Mouse (Mus musculus) Patski (cell line): ENCODE results near the gene Lzts3. TPM values are rescaled to one million over a fixed set of nuclear protein-coding genes. Genes with fewer than 3 reads are reported as not detected.

Source experiments
- ATAC-seq: fragments of 100-300 bp; one replicate; pipeline ENCODE4 v1.8.0; 2021
- CTCF ChIA-PET: fragments of 350-600 bp; sonication (Branson Sonifier 250); formaldehyde crosslinking; loops from one replicate; lab custom pipeline; 2022; ENCODE audit warnings: inconsistent platforms; lab: Charles Lee
- POLR2A ChIA-PET: fragments of 350-600 bp; sonication (Branson Sonifier 250); formaldehyde crosslinking; loops from one replicate; lab custom pipeline; 2022; ENCODE audit warnings: antibody characterized with exemption, inconsistent platforms; lab: Charles Lee
- DNase-seq: peaks from one replicate; pipeline ENCODE4 v3.0.0-alpha.2; 2011; ENCODE audit warnings: low read depth, low spot score
- H3K27me3 ChIP-seq: fragments of 371-371 bp; one replicate; pipeline ENCODE4 v1.5.1; 2021
- CTCF ChIP-seq: fragments of 100-300 bp; IDR thresholded peaks from one replicate; pipeline ENCODE4 v1.5.1; 2021
- in situ Hi-C: fragments of 300-500 bp; cut with MboI; formaldehyde crosslinking; loops from 3 replicates; pipeline ENCODE4 v1.11.1; 2018; ENCODE audit warnings: low pct_unique_long_range_greater_than_20kb, mixed read lengths
- polyA plus RNA-seq: library from polyadenylated mRNA; unstranded; gene quantifications from one replicate; pipeline ENCODE4 v1.2.3, GENCODE M21; 2021

The Lzts3 gene
- polyA plus RNA-seq, 1 experiment from 2014 or later: 14.6 TPM

DNA sequence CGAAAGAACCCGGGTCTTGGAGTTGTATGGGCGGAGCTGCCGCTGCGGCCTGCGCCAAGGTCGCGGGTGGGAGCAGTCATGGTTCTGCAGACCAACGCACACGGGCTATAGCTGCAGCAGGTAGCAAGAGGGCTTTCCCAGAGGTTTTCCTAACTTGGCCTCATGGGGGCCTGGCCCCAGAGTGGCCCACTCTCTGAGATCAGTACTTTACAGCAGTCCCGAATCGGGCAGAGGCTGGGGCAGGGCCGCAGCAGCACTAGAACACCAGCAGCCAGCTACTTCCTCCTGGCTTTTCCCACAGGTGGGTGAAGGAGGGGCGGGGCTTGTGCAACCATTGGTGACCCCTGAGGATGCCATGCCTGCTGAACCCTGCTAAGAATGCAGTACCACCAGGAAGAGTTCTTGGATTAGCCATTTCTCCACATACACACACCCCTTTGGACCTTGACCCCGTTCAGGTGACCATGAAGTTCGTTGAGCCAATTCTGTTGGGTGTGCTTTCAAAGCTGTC is 4.4 kb downstream of the Lzts3 start:
- TF ChIP-seq CTCF: no peak
- in situ Hi-C loops: no loop called here
- POLR2A ChIA-PET: no interaction called here
- H3K27me3 ChIP-seq: no peaks in the 10 kb centered on the region
- no peak for ATAC-seq
- CTCF ChIA-PET: interaction anchor here (1.9 kb wide), 1 partner anchor 12 kb away, joined by 4 read pairs; no protein-coding TSS in a partner anchor
- DNase-seq: no peak

DNA sequence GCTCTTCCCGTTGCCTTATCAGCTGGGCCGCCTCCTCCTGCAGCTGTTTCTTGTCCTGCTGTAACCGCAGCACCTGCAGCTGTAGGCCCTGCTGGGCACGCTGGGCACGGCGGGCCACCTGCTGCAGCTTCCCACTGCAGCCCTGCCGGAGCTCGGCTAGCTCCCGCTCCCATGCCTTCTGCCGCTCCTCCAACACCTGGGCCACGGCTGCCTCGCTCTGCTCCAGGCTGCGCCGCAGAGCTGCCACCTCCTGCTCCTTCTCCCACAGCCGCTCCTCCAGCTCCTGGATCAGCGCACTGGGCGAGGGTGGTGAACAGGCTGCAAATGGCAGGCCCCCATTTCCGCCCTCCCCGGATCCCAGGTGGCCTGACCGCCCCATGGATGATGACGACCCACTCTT is 6.8 kb downstream of the Lzts3 start:
- ChIA-PET POLR2A (no interaction called here), CTCF (no interaction called here)
- ATAC-seq (no peak), DNase-seq (no peak)
- H3K27me3 ChIP-seq: no peaks in the 10 kb centered on the region
- no peak for TF ChIP-seq CTCF
- in situ Hi-C loops: no loop called here

- H3K27me3 ChIP-seq: no peaks in the 10 kb centered on the region
- ChIA-PET CTCF (no interaction called here), POLR2A (no interaction called here)
- no peak for DNase-seq
- no peak for ATAC-seq
- in situ Hi-C loops: no loop called here
- TF ChIP-seq CTCF: no peak
These were observed 7.7 kb downstream of the Lzts3 start for GRCm38 (mm10) chr2:130634739-130635411.

DNA sequence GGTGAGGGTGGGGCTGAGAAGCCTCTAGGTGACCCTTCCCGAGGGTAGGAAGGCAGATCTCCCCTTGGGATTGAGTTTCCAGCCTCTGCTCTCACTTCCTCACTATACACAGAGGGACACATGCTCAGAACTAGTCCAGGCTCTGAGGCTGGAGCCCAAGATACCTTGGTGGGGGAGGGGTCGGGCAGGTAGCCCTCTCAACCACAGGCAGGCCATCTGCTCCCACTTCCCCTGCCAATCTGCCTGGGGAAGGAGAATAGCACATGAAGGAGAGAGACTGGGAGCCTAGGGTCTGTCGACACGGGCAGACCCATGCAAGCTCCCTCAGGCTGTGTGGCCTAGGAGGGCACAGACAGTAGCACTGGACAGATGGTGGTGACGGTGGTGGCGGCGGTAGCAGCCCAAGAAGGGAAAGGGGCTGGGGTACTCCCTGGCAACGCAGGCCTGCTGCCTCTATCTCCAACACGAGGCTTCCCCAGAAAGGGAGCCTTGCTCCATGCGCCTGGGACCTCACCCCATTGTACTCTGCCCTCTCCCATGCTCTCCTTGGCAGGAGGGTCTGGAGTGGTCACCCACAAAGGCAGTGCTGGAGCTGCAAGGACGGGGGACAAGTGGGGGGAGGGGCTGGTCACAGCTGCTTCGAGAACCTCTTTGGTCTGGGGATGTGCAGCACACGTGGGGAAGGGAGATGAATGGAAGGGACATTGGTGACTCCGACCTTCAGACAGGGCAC is 8.4 kb downstream of the Lzts3 start:
- POLR2A ChIA-PET: no interaction called here
- in situ Hi-C loops: no loop called here
- H3K27me3 ChIP-seq: no peaks in the 10 kb centered on the region
- DNase-seq (no peak), ATAC-seq (no peak)
- no peak for TF ChIP-seq CTCF
- CTCF ChIA-PET: no interaction called here

GRCm38 (mm10) chr2:130632887-130633675 is 9.5 kb downstream of the Lzts3 start:
- POLR2A ChIA-PET: interaction anchor here (0.6 to 0.7 kb wide), 2 partner anchors 9 to 24 kb away, joined by 3 to 4 read pairs; no protein-coding TSS in a partner anchor

GRCm38 (mm10) chr2:130632416-130632815 is 10.2 kb downstream of the Lzts3 start:
- ChIA-PET POLR2A (interaction anchor here (0.6 to 0.7 kb wide), 2 partner anchors 10 to 23 kb away, joined by 3 to 4 read pairs; no protein-coding TSS in a partner anchor), CTCF (no interaction called here)
- in situ Hi-C loops: no loop called here
- ATAC-seq (no peak), DNase-seq (no peak)
- H3K27me3 ChIP-seq: no peaks in the 10 kb centered on the region
- TF ChIP-seq CTCF: no peak

More at GRCm38 (mm10) chr2:130632887-130633675, 9.5 kb downstream of the Lzts3 start:
- in situ Hi-C loops: no loop called here
- DNase-seq: no peak
- no peak for ATAC-seq
- no peak for TF ChIP-seq CTCF
- no peaks in the 10 kb centered on the region for H3K27me3 ChIP-seq
- CTCF ChIA-PET: no interaction called here

DNA sequence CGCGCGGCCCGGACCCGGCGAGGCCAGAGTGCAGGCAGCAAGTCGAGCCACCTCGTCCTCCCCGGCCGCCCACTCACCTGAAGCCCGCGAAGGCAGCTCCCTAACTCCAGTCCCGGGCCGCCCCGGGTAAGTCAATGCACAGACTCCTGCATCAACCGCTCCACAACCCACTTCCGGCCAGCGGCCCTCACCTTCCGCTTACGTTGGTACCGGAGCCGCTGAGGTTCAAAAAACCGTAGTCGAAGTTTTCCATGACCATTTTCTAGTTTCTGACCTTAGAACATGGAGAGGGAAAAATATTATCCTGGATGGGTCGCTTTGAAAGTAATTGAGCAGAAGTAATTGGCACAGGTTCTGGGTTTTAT is 12.8 kb downstream of the Lzts3 start, which contains the start of the genes Fastkd5 and Ubox5:
TSS of gene Fastkd5 (minus strand) at position 189 of the 365 bp plus-strand sequence.
TSS of gene Ubox5 (minus strand) at position 200 of the 365 bp plus-strand sequence.
- no peaks in the 10 kb centered on the region for H3K27me3 ChIP-seq
- ChIA-PET CTCF (no interaction called here), POLR2A (no interaction called here)
- DNase-seq (no peak), ATAC-seq (peak; percentile 61)
- no peak for TF ChIP-seq CTCF
- in situ Hi-C loops: no loop called here

DNA sequence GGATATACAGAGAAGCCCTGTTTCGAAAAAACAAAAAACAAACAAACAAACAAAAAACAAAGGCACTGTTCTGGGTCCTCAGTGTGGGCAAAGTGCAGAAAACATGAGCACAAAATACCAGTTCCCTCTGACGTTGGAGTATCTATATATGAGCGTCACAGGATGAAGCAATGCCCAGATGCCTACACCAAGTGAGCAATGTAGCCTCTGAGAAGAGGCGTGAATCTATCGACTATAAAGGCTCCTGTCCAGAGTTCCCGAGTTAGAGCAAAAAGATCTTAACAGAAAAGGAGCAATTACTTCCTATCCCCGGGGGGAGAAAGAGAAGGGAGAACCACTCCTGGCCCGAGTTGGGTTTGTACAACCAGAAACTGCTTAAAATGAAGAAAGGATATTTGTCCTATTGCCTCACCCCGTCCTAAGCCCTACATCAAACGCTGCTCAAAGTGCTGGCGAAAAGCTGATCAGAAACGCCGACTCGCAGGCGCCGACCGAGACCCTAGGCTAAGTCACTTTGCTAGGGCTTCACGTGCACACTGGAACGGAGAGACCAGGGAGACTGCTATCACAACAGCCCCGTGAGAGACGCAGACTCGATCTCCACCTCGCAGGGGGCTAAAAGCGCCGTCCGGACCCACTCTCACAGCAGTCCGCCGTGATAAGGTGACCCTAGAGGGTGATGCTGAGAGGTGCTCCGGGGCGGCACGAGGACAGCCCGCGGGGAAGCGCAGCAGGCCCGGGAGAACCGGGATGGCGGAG is 13.3 kb downstream of the Lzts3 start:
- no peak for TF ChIP-seq CTCF
- ChIA-PET POLR2A (no interaction called here), CTCF (no interaction called here)
- in situ Hi-C loops: no loop called here
- DNase-seq: no peak
- H3K27me3 ChIP-seq: no peaks in the 10 kb centered on the region
- ATAC-seq: peak; percentile 55

GRCm38 (mm10) chr2:130628424-130628823 is 14.2 kb downstream of the Lzts3 start:
- H3K27me3 ChIP-seq: no peaks in the 10 kb centered on the region
- ATAC-seq (no peak), DNase-seq (no peak)
- CTCF ChIA-PET: no interaction called here
- POLR2A ChIA-PET: interaction anchor here (0.7 kb wide), 1 partner anchor 9 kb away, joined by 7 read pairs; no protein-coding TSS in a partner anchor
- TF ChIP-seq CTCF: no peak
- in situ Hi-C loops: no loop called here

DNA sequence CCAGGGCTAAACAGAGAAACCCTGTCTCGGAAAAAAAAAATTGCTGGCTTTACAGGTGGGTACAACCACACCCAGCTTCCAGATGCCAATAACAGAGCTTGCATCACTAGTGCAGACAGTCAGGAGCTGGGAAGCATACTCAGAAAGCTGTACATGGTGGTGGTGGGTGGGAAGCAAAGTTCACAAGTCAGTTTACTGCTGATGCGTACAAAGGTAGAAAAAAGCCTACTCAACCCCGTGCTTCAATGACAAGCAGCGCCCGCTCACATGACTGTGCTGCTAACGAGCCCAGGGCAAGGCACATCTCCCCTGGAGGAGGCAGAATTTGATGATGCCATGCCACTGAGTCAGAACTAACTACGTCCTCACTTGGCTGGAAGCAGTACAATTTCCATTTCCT is 23.6 kb downstream of the Lzts3 start:
- in situ Hi-C loops: loop anchor here (10.0 kb wide), 1 partner anchor 146 kb away; no protein-coding TSS in a partner anchor
- H3K27me3 ChIP-seq: no peaks in the 10 kb centered on the region
- DNase-seq: no peak
- ATAC-seq: no peak
- CTCF ChIA-PET: no interaction called here
- no peak for TF ChIP-seq CTCF
- POLR2A ChIA-PET: no interaction called here
